Mouse (Mus musculus): ENCODE data around the gene Hist1h3b. TPM values are rescaled to one million over a fixed set of nuclear protein-coding genes. Genes with fewer than 3 reads are reported as not detected.
"Not testable (repeated sequence)": the region's sequence is repeated elsewhere in the genome, so short reads cannot be mapped to it uniquely, and the experiment has no call there.

Hist1h3b gene
- total RNA-seq (2017): 224 and 348 TPM in 2 replicates

DNA sequence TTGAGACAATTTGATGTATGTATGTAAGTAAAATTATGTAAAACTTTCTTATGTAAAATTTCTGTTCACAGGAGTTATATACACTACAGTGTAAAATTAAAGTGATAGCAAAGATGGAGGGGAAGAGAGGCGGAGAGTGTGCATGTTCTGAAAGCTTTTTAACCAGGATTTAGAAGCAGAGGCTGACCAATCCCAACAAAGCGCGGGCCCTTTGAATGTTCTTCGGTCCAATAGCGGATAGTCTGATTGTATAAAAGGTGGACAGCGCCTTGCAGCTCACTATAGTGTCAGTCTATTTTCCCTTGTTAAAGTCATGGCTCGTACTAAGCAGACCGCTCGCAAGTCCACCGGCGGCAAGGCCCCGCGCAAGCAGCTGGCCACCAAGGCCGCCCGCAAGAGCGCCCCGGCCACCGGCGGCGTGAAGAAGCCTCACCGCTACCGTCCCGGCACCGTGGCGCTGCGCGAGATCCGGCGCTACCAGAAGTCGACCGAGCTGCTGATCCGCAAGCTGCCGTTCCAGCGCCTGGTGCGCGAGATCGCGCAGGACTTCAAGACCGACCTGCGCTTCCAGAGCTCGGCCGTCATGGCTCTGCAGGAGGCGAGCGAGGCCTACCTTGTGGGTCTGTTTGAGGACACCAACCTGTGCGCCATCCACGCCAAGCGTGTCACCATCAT lies at the start of gene Hist1h3b:
Gene Hist1h3b (plus strand): TSS at position 201 of the 675 bp plus-strand sequence.
- ATAC-seq (replicated peaks in 1 of 2; ENCODE audit: insufficient read depth in 1 of 2, low FRiP score in 2 of 2, low TSS enrichment in 1 of 2, low read depth in 1 of 2, poor library complexity in 2 of 2, severe bottlenecking in 2 of 2): peak; percentile 61

DNA sequence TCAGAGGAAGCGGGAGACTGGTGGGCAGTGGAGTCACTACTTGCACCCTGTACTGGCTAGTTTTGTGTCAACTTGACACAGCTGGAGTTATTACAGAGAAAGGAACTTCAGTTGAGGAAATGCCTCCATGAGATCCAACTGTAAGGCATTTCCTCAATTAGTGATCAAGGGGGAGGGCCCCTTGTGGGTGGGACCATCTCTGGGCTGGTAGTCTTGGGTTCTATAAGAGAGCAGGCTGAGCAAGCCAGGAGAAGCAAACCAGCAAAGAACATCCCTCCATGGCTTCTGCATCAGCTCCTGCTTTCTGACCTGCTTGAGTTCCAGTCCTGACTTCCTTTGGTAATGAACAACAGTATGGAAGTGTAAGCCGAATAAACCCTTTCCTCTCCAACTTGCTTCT lies 49.3 kb upstream of the Hist1h3b start:
- not testable (repeated sequence) for ATAC-seq (replicated peaks in 1 of 2; ENCODE audit: insufficient read depth in 1 of 2, low FRiP score in 2 of 2, low TSS enrichment in 1 of 2, low read depth in 1 of 2, poor library complexity in 2 of 2, severe bottlenecking in 2 of 2)

DNA sequence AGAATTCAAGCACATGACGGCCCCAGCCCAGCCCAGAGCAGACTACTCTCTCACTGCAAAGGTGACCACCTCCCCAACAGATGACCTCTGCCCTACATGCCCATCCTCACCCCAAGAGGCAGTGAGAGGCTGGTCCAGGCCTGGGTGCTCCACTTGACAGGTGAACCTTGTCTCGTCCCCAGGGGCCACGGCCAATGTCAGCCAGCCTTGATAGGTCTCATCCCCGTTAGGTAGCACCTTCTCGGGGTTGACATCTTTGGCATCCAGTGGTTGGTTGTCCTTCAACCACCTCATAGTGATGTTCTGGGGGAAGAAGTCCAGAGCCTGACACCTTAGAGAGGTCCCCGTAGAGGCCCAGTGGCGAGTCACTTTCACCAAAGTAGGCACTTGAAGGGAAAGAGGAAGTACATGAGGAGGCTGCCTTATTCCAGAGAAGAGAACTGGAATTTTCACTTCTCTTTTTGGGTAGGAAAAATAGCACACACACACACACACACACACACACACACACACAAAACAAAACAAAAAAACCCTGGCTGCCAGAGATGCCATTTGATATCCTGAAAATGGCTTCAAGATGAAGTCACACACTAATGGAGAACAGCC lies 46.2 kb upstream of the Hist1h3b start:
- no peak for ATAC-seq (replicated peaks in 1 of 2; ENCODE audit: insufficient read depth in 1 of 2, low FRiP score in 2 of 2, low TSS enrichment in 1 of 2, low read depth in 1 of 2, poor library complexity in 2 of 2, severe bottlenecking in 2 of 2)

DNA sequence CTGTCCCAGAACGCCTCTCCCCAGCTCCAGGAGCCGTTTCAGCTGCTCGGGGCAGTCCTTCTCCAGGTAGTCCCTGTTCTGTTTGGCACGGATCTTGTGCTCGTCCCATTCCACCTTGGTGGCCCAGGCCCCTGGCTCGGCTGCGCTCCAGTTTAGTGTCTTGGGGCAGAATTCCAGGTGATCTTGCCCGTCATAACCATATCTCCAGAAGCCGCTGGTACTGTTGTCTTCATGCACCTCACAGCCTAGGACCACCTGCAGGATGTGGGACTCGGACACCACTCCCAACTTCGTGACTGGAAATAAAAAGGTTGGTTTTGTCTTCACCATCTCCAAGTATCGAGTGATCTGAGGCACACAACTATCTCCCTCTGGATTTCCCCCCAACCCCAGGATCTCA lies 45.3 kb upstream of the Hist1h3b start:
- ATAC-seq (replicated peaks in 1 of 2; ENCODE audit: insufficient read depth in 1 of 2, low FRiP score in 2 of 2, low TSS enrichment in 1 of 2, low read depth in 1 of 2, poor library complexity in 2 of 2, severe bottlenecking in 2 of 2): no peak

DNA sequence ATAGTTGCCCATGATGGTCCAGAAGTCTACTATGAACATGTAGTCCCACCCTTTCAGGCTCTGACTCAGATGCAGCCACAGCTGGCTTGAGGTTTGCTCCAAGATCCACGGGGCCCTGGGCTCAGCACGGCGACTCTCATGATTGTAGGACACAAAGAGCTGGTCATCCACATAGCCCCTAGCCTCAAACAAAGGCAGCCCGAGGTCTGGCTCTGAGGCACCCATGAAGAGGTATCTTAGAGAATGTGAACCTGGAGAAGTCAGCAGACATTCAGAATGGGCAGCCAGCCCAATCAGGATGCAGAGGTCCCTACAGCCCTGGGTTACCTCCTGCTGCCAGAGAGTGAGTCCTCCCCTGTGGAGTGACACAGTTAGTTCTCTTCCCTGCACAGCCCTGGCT lies 44.0 kb upstream of the Hist1h3b start:
- no peak for ATAC-seq (replicated peaks in 1 of 2; ENCODE audit: insufficient read depth in 1 of 2, low FRiP score in 2 of 2, low TSS enrichment in 1 of 2, low read depth in 1 of 2, poor library complexity in 2 of 2, severe bottlenecking in 2 of 2)

DNA sequence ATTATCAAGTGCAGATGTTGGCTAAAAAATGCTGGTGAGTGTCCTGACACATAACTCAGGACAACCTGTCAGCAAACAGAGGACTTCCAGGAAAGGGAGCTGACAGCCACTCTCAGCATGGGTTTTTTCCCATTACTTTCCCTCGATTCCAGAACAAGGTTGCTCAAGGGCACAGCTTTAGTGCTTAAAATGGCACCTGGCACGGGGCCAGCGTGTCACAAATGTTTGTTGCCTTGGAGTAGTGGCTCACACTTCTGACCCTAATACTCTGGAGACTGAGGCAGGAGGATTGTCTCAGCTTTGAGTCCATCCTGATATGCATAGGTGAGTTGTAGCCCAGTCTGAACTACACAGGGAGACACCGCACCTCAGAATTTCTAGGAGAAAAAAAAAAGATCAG lies 43.4 kb upstream of the Hist1h3b start:
- ATAC-seq (replicated peaks in 1 of 2; ENCODE audit: insufficient read depth in 1 of 2, low FRiP score in 2 of 2, low TSS enrichment in 1 of 2, low read depth in 1 of 2, poor library complexity in 2 of 2, severe bottlenecking in 2 of 2): no peak

DNA sequence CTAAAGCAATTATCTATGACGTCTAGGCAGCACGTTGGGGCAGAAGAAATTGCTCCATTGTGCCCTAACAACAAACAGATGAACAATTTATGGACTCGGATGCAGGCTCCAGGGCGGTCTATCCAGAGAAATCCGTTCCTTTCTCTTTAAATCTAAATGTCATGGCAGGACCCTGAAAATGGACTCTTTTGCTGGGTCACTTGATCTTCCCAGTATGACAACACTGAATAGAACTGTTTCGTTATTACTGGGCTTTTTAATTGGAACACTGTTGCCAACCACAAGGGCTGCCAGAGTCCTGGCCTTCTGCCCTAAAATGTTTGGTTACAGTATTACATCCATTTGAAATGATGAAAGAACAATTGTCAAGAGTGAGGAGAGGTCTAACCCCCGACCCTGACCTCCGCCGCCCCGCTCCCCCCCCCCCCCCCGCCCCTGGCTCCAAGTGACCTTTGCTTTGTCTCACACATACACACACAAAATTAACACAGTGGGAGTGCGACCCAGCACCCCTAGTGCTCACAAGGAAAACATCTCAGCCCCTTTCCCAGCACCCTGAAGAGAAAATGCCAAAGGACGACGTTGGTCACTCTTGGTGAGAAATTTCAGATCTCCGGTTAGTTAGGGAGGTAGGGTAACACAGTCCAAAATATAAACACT lies 42.2 kb upstream of the Hist1h3b start:
- ATAC-seq (replicated peaks in 1 of 2; ENCODE audit: insufficient read depth in 1 of 2, low FRiP score in 2 of 2, low TSS enrichment in 1 of 2, low read depth in 1 of 2, poor library complexity in 2 of 2, severe bottlenecking in 2 of 2): no peak

DNA sequence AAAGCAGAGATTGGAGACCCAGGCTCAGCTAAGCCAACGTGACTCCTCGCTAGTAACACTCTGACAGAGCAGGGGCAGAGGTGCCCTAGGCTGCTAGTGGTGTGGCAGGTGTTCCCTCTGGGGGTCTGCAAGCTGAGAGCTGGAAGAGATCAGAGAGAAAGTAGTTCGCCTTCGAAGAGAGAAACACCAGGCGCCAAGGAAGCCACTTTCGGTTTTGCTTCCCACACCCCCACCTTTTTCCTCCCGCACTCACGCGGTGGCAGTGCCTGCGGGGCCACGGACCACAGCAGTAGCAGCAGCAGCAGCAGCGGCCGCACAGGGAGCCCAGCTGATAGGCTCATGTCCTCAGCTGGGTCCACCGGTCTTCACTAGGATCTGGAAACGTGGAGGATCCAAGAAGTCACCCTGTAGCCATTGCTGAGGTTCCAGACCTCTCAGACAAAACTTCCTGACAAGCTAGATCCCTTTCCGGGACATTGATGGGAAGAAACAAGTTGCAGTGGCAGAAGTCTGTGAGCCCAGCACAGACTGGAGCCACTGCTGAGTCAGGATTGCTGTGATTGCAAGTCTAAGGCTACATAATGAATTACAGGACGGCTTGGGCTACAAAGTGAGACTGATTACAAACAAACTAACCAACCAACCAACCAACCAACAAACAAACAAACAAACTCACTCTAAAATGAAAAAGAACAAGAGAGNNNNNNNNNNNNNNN lies 41.5 kb upstream of the Hist1h3b start, which contains the start of gene Hfe:
Gene Hfe (minus strand): TSS at position 481 of the 716 bp plus-strand sequence.
- peak; percentile 73 to 90 for ATAC-seq (replicated peaks in 1 of 2; ENCODE audit: insufficient read depth in 1 of 2, low FRiP score in 2 of 2, low TSS enrichment in 1 of 2, low read depth in 1 of 2, poor library complexity in 2 of 2, severe bottlenecking in 2 of 2)

DNA sequence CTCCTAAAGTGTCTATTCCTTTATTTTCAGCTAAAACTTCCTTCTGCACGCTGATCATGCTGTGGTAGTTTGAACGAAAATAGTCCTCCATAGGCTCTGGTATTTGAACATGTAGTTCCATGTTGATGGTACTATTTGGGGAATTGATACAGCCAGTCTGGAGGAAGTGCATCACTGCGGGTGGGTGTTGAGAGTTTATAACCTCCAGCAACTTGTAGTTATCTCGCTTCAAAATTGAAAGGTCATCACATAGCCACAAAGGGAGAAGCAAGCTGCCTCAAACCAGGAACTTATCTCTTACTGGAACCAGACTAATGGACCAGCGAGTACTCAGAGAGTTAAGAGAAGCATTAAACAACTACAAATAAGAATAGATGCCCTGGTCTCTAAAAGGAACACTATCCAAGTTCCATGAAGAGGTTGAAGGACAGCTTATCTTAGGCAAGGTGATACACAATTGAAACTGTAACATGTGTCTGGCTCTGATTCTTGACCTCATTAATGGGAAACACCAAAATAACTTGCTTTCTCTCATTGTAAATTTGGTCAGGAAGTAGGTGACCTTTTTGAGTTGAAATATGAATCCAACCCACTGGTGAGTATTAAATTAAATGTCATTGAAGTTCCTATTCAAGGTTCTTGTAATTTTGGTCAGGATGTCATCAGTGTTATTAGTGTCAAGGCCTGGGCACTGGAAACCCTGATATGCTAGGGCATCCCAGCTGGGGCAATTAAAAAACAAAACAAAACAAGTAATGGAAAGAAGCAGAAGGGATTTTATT lies 35.6 kb upstream of the Hist1h3b start:
- ATAC-seq (replicated peaks in 1 of 2; ENCODE audit: insufficient read depth in 1 of 2, low FRiP score in 2 of 2, low TSS enrichment in 1 of 2, low read depth in 1 of 2, poor library complexity in 2 of 2, severe bottlenecking in 2 of 2): no peak

DNA sequence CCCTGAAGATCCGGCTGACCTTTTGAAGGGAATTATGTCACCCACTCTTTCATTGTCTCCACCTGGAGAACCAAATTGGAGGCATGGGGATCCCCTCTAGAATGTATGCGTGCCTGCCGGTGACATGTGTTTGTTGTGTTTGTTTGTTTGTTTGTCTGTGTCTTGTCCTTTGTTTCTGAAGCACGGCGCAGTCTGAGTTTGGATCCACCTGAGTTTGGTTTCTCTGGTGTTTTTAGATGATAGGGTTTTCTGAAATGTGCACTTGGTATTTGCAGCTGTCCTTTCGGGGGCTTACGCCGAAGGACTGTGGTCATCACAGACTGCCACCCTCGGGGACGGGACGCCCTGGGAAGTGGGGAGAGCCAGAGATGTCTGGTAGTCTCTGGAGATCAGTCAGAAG lies 34.9 kb upstream of the Hist1h3b start:
- ATAC-seq (replicated peaks in 1 of 2; ENCODE audit: insufficient read depth in 1 of 2, low FRiP score in 2 of 2, low TSS enrichment in 1 of 2, low read depth in 1 of 2, poor library complexity in 2 of 2, severe bottlenecking in 2 of 2): no peak

DNA sequence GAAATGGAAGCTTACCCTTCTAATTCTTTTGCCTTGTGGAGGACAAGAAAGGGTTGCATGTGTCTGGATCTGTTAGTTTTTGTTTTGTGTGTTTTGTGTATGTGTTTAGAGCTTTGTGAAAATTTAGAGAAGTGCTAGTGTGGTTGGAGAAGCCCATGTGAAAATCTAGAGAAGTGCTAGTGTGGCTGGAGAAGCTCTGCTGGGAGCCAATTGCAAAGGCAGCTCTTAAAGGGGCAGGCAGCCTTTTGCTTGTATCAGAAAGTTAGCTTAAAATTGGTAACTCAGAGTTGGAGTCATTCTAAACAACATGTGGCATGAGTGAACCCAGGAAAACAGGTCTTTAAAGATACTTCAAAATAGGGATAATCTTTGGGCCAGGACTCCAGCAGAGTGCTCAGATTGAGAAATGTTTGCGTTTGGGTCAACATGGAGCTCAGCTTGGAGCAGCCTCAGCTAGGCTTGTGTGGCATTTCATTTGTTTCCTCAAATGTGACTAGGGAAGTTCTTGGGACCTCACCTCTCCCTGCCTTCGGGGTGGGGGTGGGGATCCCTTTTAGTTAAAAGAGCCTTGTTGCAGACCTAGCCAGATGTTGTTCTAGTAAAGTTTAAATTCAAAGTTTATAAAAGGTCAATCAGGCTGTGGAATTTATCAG lies 34.3 kb upstream of the Hist1h3b start:
- not testable (repeated sequence) for ATAC-seq (replicated peaks in 1 of 2; ENCODE audit: insufficient read depth in 1 of 2, low FRiP score in 2 of 2, low TSS enrichment in 1 of 2, low read depth in 1 of 2, poor library complexity in 2 of 2, severe bottlenecking in 2 of 2)

DNA sequence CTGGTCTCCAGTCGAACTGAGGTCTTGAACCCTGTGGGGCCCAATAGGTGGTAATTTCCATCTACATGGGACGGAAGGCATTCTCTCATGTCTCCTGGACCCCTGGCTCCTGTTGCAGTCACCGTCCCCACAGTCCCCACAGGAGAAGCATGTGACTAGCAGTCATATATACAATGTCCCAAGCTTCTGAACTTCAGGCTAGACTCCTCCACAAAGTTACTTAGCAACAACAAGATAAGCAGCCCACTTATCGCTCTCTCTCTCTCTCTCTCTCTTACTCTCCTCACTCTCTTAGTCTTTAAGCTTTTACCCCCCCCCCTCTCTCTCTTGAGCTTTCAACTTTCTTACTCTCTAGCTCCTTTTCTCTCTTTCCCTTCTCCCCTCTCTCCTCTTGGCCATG lies 27.8 kb upstream of the Hist1h3b start:
- ATAC-seq (replicated peaks in 1 of 2; ENCODE audit: insufficient read depth in 1 of 2, low FRiP score in 2 of 2, low TSS enrichment in 1 of 2, low read depth in 1 of 2, poor library complexity in 2 of 2, severe bottlenecking in 2 of 2): no peak

DNA sequence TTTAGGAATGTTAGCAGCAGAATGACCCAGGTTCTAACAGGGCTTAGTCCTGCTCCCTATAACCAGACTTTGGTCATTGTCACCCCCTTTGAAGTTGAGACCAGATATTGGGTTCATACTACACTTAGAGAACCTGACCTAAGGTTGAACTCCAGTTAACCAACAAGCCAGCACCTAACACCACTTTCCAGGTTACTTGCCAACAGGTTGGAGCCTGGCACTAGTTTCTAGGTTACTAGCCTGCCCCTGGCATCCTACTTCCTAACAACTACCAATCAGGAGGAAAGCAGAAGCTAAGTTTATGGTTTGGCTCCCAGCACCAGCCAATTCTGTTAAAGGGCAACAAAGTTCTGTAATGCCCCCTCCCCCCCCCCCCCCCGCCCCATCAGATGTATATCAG lies 26.9 kb upstream of the Hist1h3b start:
- ATAC-seq (replicated peaks in 1 of 2; ENCODE audit: insufficient read depth in 1 of 2, low FRiP score in 2 of 2, low TSS enrichment in 1 of 2, low read depth in 1 of 2, poor library complexity in 2 of 2, severe bottlenecking in 2 of 2): no peak

DNA sequence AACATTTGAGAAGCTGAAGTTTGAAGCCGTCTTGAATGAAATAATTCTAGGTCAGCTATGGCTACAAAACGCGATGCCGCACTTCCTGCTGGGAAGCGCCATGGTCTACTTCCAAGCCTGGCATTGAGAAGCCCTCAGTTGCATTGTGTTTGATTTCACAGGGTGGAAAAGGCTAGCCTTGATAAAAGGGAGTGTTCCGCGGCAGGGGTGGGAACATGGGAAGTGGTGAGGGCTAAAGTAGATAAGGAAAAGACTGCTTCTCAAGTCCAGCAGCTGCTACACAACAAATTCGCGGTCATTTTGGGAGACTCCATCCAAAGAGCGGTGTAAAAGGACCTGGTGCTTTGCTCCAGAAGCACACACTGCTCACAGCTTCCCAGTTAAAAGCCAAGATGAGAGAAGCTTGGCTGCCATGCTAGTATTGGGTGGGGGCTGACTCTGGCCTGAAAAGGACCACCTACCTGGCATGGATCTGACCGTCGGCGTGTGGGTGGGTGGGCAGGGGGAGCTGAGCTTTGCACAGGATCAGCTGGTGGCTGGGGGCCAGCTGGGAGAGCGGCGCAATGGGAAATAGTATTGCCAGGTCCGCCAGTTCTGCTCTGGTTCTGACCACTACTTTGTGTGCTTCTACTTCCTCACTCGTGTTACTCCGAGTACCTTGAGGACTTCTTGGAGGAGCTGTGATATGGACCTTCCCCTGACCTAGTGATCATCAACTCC lies 23.4 kb upstream of the Hist1h3b start:
- 0 out of 4 replicates have a peak, but pooled peaks of 1 of the 2 experiments have one; percentile 16 for ATAC-seq (replicated peaks in 1 of 2; ENCODE audit: insufficient read depth in 1 of 2, low FRiP score in 2 of 2, low TSS enrichment in 1 of 2, low read depth in 1 of 2, poor library complexity in 2 of 2, severe bottlenecking in 2 of 2)

DNA sequence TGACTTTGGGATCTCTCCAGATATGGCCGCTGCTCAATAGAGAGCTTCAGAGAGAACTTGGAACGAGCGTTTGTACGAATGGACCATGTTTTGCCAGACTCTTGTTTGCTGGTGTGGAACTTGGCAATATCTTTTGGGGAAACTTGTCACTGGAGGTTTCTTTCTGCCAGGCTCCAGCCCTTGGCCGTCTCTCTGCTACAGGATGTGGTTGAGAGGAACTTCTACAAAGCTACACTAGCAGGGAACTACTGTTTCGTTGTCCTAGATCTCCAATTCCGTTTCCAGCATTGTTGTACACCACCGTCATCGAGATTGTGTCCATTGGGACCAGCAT lies 22.9 kb upstream of the Hist1h3b start:
- ATAC-seq (replicated peaks in 1 of 2; ENCODE audit: insufficient read depth in 1 of 2, low FRiP score in 2 of 2, low TSS enrichment in 1 of 2, low read depth in 1 of 2, poor library complexity in 2 of 2, severe bottlenecking in 2 of 2): peak; percentile 42 to 70; a peak in 3 of 4 replicates

DNA sequence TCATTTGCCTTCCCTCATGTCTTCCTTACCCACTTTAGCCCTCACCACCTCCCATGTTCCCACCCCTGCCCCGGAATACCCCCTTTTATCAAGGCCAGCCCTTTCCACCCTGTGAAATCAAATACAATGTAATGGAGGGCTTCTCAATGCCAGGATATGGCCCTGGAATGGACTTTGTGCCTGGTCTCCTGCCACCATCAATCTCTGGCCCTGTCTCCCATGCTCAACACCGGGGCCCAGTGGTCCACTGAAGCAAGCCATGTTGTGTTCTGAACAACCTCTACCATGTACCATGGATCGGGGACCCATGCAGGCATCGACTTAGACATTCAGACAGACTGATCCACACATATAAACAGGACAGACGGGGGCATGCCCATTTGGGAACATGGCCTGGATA lies 22.4 kb upstream of the Hist1h3b start:
- no peak for ATAC-seq (replicated peaks in 1 of 2; ENCODE audit: insufficient read depth in 1 of 2, low FRiP score in 2 of 2, low TSS enrichment in 1 of 2, low read depth in 1 of 2, poor library complexity in 2 of 2, severe bottlenecking in 2 of 2)

Measured in hematopoietic stem cell, adult 5-6 weeks (primary cell).